Comparison of ENCODE assay signal across 18 mouse cellular contexts in genomic region chr10:3490052-3490451, GRCm38 (mm10). TPM values are rescaled to one million over a fixed set of nuclear protein-coding genes. Genes with fewer than 3 reads are reported as not detected.
"Had no signal": no experiment of that assay in that cellular context is flagged by ENCODE, and none has a peak within 500 bp of the region (broad histone marks: within the 10 kb centered on the region; RNA-seq: fewer than 3 reads in every experiment).

No protein-coding gene starts in this region.

- H3K4me1 ChIP-seq: limb, embryonic 12.5 days; liver, embryonic 13.5 days; lung, embryonic 15.5 days; megakaryocyte, embryonic 14.5 days; midbrain, embryonic 15.5 days; stomach, embryonic 15.5 days had no signal

- H3K27ac ChIP-seq: limb, embryonic 12.5 days; liver, embryonic 13.5 days; lung, embryonic 15.5 days; macrophage; midbrain, embryonic 15.5 days; stomach, embryonic 15.5 days had no signal

- H3K36me3 ChIP-seq: limb, embryonic 12.5 days; liver, embryonic 13.5 days; lung, embryonic 15.5 days; midbrain, embryonic 15.5 days; stomach, embryonic 15.5 days had no signal

- H3K9ac ChIP-seq: limb, embryonic 12.5 days; liver, embryonic 13.5 days; liver, postnatal 0 days; lung, embryonic 15.5 days; midbrain, embryonic 15.5 days; stomach, embryonic 15.5 days had no signal

- H3K9me3 ChIP-seq: limb, embryonic 12.5 days; liver, embryonic 13.5 days; lung, embryonic 15.5 days; midbrain, embryonic 15.5 days; stomach, embryonic 15.5 days had no signal

- ATAC-seq: liver, postnatal 0 days; midbrain, embryonic 15.5 days had no signal

- H3K27me3 ChIP-seq: limb, embryonic 12.5 days; liver, embryonic 13.5 days; lung, embryonic 15.5 days; megakaryocyte, embryonic 14.5 days; midbrain, embryonic 15.5 days; stomach, embryonic 15.5 days had no signal

- H3K4me3 ChIP-seq: limb, embryonic 12.5 days; liver, embryonic 13.5 days; lung, embryonic 15.5 days; megakaryocyte, embryonic 14.5 days; midbrain, embryonic 15.5 days; stomach, embryonic 15.5 days had no signal

- H3K4me2 ChIP-seq: limb, embryonic 12.5 days; liver, embryonic 13.5 days; lung, embryonic 15.5 days; midbrain, embryonic 11.5 days; midbrain, embryonic 15.5 days; stomach, embryonic 15.5 days had no signal

- DNase-seq: kidney, adult 18-20 months; kidney, postnatal 10 days; liver; liver, embryonic 13.5 days; liver, postnatal 0 days; lung, postnatal 14 days; right cerebral cortex, postnatal 14 days; thymus, adult 2 months; thymus, postnatal 25 days had no signal

RNA-seq across cellular contexts. Expression of gene Iyd, which starts 50.0 kb away (rescaled TPM):
- polyA plus RNA-seq: limb, embryonic 12.5 days; macrophage; midbrain, embryonic 11.5 days; spleen, adult 2 months; testis, adult 2 months had no signal
